Mouse (Mus musculus) heart, embryonic 10.5 days (tissue): ENCODE results near the gene Golt1a. TPM values are rescaled to one million over a fixed set of nuclear protein-coding genes. Genes with fewer than 3 reads are reported as not detected.

Source experiments
- polyA plus RNA-seq: library from polyadenylated mRNA; unstranded; fragments of >200 nt; fragmentation: Nextera tagmentation; extraction: Ambion mirVana; gene quantifications from 2 replicates; pipeline ENCODE4 v1.2.1, GENCODE M21; 2016

Golt1a gene
- polyA plus RNA-seq, 1 experiment from 2014 or later = 1.7 TPM

Other genes with a start within 250 kb of the Golt1a start
- 44.9 and 46.1 TPM in 2 replicates for gene Ppp1r15b, start 178.7 kb upstream of the Golt1a start, polyA plus RNA-seq
- 13.5 and 14.2 TPM in 2 replicates for gene Plekha6, start 145.6 kb upstream of the Golt1a start, polyA plus RNA-seq
- gene Kiss1, start 12.1 kb downstream of the Golt1a start, polyA plus RNA-seq = not detected in 2 replicates
- gene Ren1, start 40.7 kb downstream of the Golt1a start, polyA plus RNA-seq = 0.11 and 0.34 TPM in 2 replicates
- gene Etnk2, start 53.8 kb downstream of the Golt1a start, polyA plus RNA-seq = 1.5 and 2.1 TPM in 2 replicates
- 4.2 and 8.5 TPM in 2 replicates for gene Sox13, start 114.6 kb downstream of the Golt1a start, polyA plus RNA-seq